Mouse (Mus musculus) gastrocnemius, adult 18-20 months (tissue): ENCODE data around the gene Grik5. TPM values are rescaled to one million over a fixed set of nuclear protein-coding genes. Genes with fewer than 3 reads are reported as not detected.

Experiments used
- DNase-seq: peaks from one replicate; pipeline ENCODE4 v3.0.0; 2021; ENCODE audit warnings: low spot score
- total RNA-seq, 2 experiments: library from RNA; stranded (reverse); gene quantifications; 2 replicates each; pipeline ENCODE4 v1.2.3; 2021

Gene Grik5
- total RNA-seq, 2 experiments from 2014 or later: 1.7 to 2.7 TPM

DNA sequence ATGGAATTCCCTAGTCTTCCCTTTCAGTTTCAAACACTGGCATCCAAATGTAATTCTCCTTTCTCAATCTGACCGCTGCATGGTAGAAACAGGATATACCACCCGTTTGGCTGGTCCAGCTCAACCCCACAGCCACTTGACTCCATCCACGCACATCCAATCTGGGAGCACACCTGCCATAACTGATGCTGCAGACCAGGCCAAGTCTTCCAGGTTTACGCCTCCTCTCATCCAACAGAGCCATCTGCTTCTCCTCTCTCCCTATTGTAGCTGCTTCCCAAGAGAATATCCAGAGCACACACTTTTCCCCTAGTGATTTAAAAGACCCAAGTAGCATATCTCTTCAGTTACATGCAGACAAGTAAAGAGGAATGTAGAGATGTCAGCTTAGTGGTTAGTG is 37.4 kb downstream of the Grik5 start:
- DNase-seq: no peak

- no peak for DNase-seq
These were observed 40.6 kb downstream of the Grik5 start for GRCm38 (mm10) chr7:25031528-25031927.

DNA sequence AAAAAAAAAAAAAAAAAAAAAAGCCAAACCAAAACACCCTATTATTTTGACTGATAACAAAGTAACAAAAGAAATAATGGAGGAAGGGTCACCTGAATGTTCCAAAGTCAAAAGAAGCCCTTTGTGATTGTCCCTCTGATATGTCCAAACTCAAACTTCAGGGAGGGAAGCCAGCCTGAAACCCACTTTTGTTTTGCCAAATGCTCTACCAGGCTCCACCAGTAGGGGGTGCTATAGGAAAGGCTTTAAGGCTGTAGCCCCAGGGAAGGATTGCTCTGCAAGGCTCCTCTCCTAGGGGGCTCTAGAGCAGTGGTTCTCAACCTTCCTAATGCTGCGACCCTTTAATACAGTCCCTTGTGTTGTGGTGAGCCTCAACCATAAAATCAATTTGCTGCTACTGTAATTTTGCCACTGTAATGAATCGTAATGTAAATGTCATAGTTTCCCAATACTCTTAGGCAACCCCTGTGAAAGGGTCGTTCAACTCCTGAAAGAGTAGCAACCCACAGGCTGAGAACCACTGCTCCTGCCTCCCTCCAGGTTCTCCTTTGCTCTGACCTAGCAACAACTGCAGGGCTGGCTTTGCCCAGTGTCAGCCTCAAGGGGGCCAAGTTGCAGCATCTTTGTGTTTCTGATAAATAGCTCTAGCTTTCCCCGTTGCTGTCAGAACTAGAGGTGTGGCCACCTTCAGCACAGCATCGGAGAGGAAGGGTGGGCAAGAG is 42.0 kb downstream of the Grik5 start:
- peak; percentile 72 for DNase-seq

GRCm38 (mm10) chr7:25026452-25026851 is 45.7 kb downstream of the Grik5 start:
- DNase-seq: no peak

- peak; percentile 8 for DNase-seq
These were observed 46.2 kb downstream of the Grik5 start for GRCm38 (mm10) chr7:25025855-25026439.

DNA sequence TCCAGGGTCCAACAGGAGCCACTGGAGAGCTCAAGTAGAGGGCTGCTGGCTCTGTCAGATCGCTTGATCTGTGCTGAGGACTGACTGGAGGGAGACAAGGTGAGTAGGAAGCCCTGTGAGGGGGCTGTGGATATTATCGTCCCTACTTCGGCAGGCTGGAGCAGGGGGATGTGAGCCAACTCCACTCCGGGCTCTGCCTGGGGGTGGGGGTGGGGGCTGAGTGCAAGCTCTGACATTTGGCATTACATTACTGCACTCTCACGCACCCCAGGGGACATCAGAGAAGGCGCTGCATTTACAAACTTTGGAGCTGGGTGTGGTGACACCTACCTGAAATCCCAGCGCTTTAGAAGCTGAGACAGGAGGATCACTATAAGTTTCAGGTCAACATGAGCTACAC is 60.6 kb downstream of the Grik5 start:
- DNase-seq: no peak

- no peak for DNase-seq
These were observed 61.8 kb downstream of the Grik5 start for GRCm38 (mm10) chr7:25010090-25010913.

- DNase-seq: no peak
These were observed 62.9 kb downstream of the Grik5 start for GRCm38 (mm10) chr7:25009099-25009700.

DNA sequence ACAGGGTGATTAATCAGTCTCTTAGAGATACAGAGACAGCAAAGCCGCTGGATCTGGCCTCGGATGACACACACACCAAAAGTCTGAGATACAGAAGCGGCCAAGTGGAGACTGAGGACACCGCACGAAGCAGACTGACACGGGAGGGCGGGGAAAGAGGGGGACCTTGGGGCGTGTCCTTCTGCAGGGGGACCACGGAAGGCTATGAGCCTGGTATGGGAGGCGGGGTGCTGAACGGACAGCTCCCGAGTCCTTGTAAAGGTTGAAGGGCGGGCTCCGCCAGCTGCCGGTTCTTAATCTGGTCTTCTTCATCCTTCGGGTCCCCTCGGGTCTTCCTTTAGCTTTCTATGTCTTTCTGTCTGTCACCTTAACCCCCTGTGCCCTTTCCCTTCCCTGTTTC is 63.5 kb downstream of the Grik5 start:
- peak; percentile 9 for DNase-seq

DNA sequence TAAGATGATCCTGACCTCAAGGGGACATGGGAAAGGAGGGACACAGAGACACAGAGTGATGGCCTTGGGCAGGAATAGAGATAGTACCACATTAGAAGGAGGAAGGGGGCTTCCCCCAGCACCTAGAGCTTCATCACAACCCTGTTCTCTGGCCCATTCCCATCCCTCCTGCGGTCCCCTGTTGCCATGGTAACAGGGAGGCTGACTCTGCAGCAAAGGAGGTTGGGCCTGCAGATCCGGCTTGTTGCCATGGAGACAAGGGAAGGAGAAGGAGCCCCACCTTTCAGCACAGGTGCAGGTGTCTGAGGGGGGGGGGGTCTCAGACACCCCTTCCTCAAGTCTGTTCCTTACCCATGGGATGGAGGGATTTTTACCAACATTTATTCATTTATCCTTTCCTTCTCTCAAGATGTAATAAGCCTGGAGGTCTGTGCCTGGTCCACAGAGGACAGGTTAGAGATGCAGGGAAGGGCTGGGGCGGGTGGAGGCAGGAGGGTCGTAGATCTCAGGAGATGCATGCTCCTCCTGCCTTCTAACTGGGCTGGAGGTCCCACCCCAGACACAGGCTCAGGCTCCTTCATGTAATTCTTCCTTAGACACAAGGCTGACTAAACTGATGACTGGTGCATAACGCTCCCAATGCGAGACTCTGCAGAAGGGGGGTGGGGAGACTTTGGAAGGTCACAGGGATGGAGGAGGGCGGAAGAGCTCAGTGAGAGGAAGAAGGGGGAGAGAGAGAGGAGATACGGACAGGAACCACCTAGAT is 64.4 kb downstream of the Grik5 start:
- DNase-seq: no peak

GRCm38 (mm10) chr7:25006586-25007364 is 65.4 kb downstream of the Grik5 start:
- peak; percentile 14 for DNase-seq

- no peak for DNase-seq
These were observed 66.0 kb downstream of the Grik5 start for GRCm38 (mm10) chr7:25006171-25006570.

DNA sequence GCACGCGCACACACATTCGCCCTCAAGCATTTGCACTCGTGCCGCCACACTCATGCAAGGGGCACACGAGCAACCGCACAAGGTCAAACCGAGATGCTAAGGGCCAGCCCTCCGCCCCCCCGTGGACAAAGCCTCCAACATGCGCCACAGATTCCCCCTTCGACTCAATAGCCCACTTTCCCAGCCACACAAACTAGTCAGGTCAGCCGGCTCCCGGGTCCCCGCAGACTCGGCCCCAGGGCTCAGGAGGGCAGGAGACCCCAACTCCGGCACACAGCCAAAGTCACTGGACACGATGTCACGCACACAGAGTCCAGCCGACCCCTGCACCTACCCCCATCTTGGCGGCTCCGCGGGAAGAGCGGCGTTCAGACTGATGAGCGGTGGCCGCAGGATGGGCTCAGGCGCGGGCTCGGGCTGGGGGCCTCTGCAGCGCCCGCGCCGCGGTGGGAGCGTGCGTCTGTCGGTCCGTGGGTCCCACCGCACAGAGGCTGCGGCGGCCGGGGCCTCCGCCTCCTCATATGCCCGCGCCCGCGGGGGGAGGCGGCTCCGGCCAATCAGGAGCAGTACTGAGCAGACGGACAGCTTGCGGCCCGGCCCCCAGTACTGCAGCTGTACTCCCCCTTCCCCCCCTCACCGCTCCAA is 66.6 kb downstream of the Grik5 start, which contains the start of gene Atp1a3:
TSS of gene Atp1a3 (minus strand) at position 538 of the 645 bp plus-strand sequence.
- no peak for DNase-seq

GRCm38 (mm10) chr7:25004806-25005205 is 67.3 kb downstream of the Grik5 start:
- DNase-seq: no peak

- no peak for DNase-seq
These were observed 68.2 kb downstream of the Grik5 start for GRCm38 (mm10) chr7:25003820-25004388.

DNA sequence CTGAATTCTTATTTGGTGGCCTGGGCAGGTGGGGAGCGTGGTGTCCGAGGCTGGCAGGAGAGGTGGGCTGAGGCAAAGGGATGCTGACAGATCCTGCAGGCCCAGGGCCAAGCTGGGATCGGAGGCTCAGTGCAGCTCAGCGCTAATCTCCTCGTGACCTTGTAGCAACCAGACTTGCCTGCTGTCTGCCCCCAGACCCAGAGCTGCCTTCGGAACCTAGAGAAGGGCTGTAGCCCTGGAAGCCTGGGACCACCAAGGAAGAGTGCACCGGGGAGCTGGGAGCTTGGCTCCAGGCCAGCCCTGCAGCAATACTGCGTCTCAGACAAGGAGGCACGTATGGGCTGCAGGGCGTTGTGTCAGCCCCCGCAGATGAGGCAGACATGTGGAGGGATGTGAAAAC is 68.9 kb downstream of the Grik5 start:
- no peak for DNase-seq

- DNase-seq: no peak
These were observed 71.4 kb downstream of the Grik5 start for GRCm38 (mm10) chr7:25000711-25001110.

DNA sequence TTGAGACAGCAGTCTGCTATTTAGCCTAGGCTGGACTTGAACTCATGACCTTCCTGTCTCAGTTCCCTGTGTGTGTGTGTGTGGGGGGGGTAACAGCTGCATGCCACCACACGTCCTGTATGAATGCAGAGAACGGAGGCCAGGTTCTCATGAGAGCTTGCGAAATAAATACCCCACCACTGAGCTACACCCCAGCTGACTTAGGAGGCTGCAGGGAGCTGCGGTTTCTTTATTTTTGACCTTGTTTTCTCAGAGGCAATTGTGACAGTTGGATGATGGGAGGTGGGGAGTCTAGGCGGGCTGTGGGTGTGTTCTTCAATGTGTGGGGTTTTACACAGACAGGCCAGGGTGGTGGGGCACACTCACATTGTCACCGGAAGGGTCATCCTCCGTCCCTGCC is 71.9 kb downstream of the Grik5 start:
- no peak for DNase-seq

DNA sequence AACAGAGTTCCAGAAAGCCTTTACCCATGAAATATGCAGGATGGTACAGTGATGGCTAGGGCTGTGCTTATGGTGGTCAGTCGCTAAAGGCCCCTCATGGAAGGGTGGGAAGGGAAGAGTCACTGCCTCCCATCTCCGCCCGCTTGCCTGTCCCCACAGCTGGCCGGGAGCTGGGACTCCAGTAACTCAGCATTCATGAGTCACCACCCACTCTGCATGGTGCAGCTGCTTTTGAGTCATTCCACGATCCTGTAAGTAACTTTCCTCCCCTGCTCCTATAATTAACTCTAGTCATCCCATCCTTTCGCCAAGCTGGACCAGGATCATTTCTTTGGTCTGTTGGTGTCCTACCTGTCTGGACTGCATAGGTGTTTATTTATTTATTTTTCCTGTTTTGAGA is 79.1 kb downstream of the Grik5 start:
- no peak for DNase-seq

DNA sequence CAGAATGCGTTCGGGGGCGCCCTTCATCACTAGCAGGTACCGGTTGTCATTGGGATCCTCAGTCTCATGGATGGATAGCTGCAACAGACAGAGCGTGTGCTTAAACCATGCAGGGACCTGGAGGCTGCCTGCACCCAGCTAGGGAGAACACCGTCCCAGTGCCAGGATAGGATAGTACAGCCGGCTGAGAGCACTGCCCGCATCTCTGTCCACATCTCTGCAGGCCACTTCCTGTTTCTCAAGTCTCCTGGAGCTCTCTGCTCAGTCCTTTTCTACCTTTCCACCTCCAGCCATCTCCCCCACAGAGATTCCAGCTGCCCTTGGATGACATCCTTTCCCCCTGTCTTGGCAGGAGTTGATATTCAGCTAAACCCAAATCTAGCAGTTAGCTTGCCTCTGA is 81.7 kb downstream of the Grik5 start:
- DNase-seq: no peak
